Mouse (Mus musculus) stomach, embryonic 14.5 days (tissue): ENCODE results near the gene Aoc1. TPM values are rescaled to one million over a fixed set of nuclear protein-coding genes. Genes with fewer than 3 reads are reported as not detected.

Experiments used
- ATAC-seq: fragments of 200-750 bp; cut with Nextera tagmentation; 2 replicates; pipeline ENCODE4 v1.8.0; 2017; ENCODE audit warnings: low read depth, moderate TSS enrichment; ENCODE audit not compliant: insufficient number of reproducible peaks, insufficient read depth, low FRiP score
- H3K27ac ChIP-seq: fragments of 300-500 bp; sonication (generic); 2 replicates; pipeline ENCODE4 v1.5.1; 2014; ENCODE audit warnings: mild to moderate bottlenecking, low read length, moderate library complexity, mixed read lengths
- H3K27me3 ChIP-seq: fragments of 300-500 bp; sonication (generic); 2 replicates; pipeline ENCODE4 v1.6.1; 2014; ENCODE audit warnings: low read length, control low read depth, mixed read lengths; ENCODE audit not compliant: control insufficient read depth, insufficient read depth
- H3K36me3 ChIP-seq: fragments of 300-500 bp; sonication (generic); 2 replicates; pipeline ENCODE4 v1.6.1; 2014; ENCODE audit warnings: mild to moderate bottlenecking, control low read depth, low read length, moderate library complexity, mixed read lengths; ENCODE audit not compliant: control insufficient read depth, insufficient read depth
- H3K4me1 ChIP-seq: fragments of 300-500 bp; sonication (generic); 2 replicates; pipeline ENCODE4 v1.6.1; 2014; ENCODE audit warnings: low read length, control low read depth, mixed read lengths; ENCODE audit not compliant: control insufficient read depth, insufficient read depth
- H3K4me2 ChIP-seq: fragments of 300-500 bp; sonication (generic); replicated peaks from 2 replicates; pipeline ENCODE4 v1.6.1; 2014; ENCODE audit warnings: low read depth, low read length, control low read depth
- H3K4me3 ChIP-seq: fragments of 300-500 bp; sonication (generic); 2 replicates; pipeline ENCODE4 v1.5.1; 2014; ENCODE audit warnings: low read depth, low read length, control low read depth
- H3K9ac ChIP-seq: fragments of 300-500 bp; sonication (generic); replicated peaks from 2 replicates; pipeline ENCODE4 v1.6.1; 2014; ENCODE audit warnings: low read depth, mild to moderate bottlenecking, control low read depth, low read length, moderate library complexity, mixed read lengths
- H3K9me3 ChIP-seq: fragments of 300-500 bp; sonication (generic); 2 replicates; pipeline ENCODE4 v1.6.1; 2016; ENCODE audit warnings: low read depth, low read length, control low read depth; ENCODE audit not compliant: control insufficient read depth
- WGBS: fragments of 180-500 bp; shearing (Covaris S2); extraction: QIAGEN DNeasy Blood & Tissue Kit; methylation state at CpG from one replicate; pipeline ENCODE4 v1.1.7; 2014; 5-methylcytosine and 5-hydroxymethylcytosine counted together
- polyA plus RNA-seq: library from polyadenylated mRNA; unstranded; fragments of >200 nt; fragmentation: Nextera tagmentation; extraction: Ambion mirVana; gene quantifications from 2 replicates; pipeline ENCODE4 v1.2.1, GENCODE M21; 2014

Aoc1 gene
- polyA plus RNA-seq, 1 experiment from 2014 or later, result not detected

GRCm38 (mm10) chr6:48905606-48906005 is 32.9 kb downstream of the Aoc1 start:
- Histone ChIP-seq H3K9ac (no peak overlapping the region), H3K9me3 (no peaks in the 10 kb centered on the region), H3K4me3 (no peak overlapping the region), H3K27me3 (no peaks in the 10 kb centered on the region), H3K4me1 (no peaks in the 10 kb centered on the region), H3K36me3 (no peaks in the 10 kb centered on the region), H3K4me2 (no peak overlapping the region), H3K27ac (no peak overlapping the region)
- WGBS, result 91% methylated on average over 13 of the region's 13 CpGs
- no peak for ATAC-seq

GRCm38 (mm10) chr6:48906371-48906770 is 33.7 kb downstream of the Aoc1 start:
- Histone ChIP-seq H3K4me3 (no peak overlapping the region), H3K4me1 (no peaks in the 10 kb centered on the region), H3K4me2 (no peak overlapping the region), H3K27ac (no peak overlapping the region), H3K27me3 (no peaks in the 10 kb centered on the region), H3K36me3 (no peaks in the 10 kb centered on the region), H3K9me3 (no peaks in the 10 kb centered on the region), H3K9ac (no peak overlapping the region)
- ATAC-seq, result no peak
- WGBS, result 93% methylated on average over 14 of the region's 14 CpGs

GRCm38 (mm10) chr6:48909229-48909628 is 36.5 kb downstream of the Aoc1 start:
- no peaks in the 10 kb centered on the region for H3K27me3 ChIP-seq
- ATAC-seq, result no peak
- no peaks in the 10 kb centered on the region for H3K9me3 ChIP-seq
- no peak overlapping the region for H3K27ac ChIP-seq
- no peak overlapping the region for H3K9ac ChIP-seq
- no peak overlapping the region for H3K4me3 ChIP-seq
- H3K36me3 ChIP-seq, result no peaks in the 10 kb centered on the region
- no peaks in the 10 kb centered on the region for H3K4me1 ChIP-seq
- WGBS, result 72% methylated on average over 1 of the region's 1 CpGs
- H3K4me2 ChIP-seq, result no peak overlapping the region

- H3K4me2 ChIP-seq, result no peak overlapping the region
- ATAC-seq, result no peak
- H3K27ac ChIP-seq, result no peak overlapping the region
- no peak overlapping the region for H3K9ac ChIP-seq
- 35% methylated on average over 3 of the region's 3 CpGs for WGBS
- H3K27me3 ChIP-seq, result no peaks in the 10 kb centered on the region
- H3K4me1 ChIP-seq, result no peaks in the 10 kb centered on the region
- no peaks in the 10 kb centered on the region for H3K36me3 ChIP-seq
- H3K4me3 ChIP-seq, result no peak overlapping the region
- no peaks in the 10 kb centered on the region for H3K9me3 ChIP-seq
Observed at GRCm38 (mm10) chr6:48912033-48912432, 39.3 kb downstream of the Aoc1 start.

- Histone ChIP-seq H3K9me3 (no peaks in the 10 kb centered on the region), H3K27ac (no peak overlapping the region), H3K27me3 (no peaks in the 10 kb centered on the region), H3K36me3 (no peaks in the 10 kb centered on the region), H3K9ac (no peak overlapping the region), H3K4me3 (no peak overlapping the region), H3K4me2 (no peak overlapping the region), H3K4me1 (no peaks in the 10 kb centered on the region)
- 91% methylated on average over 2 of the region's 2 CpGs for WGBS
- no peak for ATAC-seq
Observed at GRCm38 (mm10) chr6:48913587-48913986, 40.9 kb downstream of the Aoc1 start.

- Histone ChIP-seq H3K4me2 (no peak within 1 kb of the TSS), H3K9ac (no peak within 1 kb of the TSS), H3K4me3 (no peak within 1 kb of the TSS), H3K36me3 (no peaks in the 10 kb centered on the region), H3K9me3 (no peaks in the 10 kb centered on the region), H3K4me1 (no peaks in the 10 kb centered on the region), H3K27ac (no peak within 1 kb of the TSS), H3K27me3 (no peaks in the 10 kb centered on the region)
- WGBS, result 86% methylated on average over 5 of the region's 5 CpGs
- no peak for ATAC-seq
Observed at GRCm38 (mm10) chr6:48929595-48929994, 56.9 kb downstream of the Aoc1 start, which contains the start of gene 1600015I10Rik. TSS of gene 1600015I10Rik (plus strand) at chr6:48929895.

- Histone ChIP-seq H3K36me3 (no peaks in the 10 kb centered on the region), H3K4me3 (no peak overlapping the region), H3K27ac (no peak overlapping the region), H3K4me1 (no peaks in the 10 kb centered on the region), H3K9me3 (no peaks in the 10 kb centered on the region), H3K9ac (no peak overlapping the region), H3K27me3 (no peaks in the 10 kb centered on the region), H3K4me2 (no peak overlapping the region)
- no peak for ATAC-seq
- WGBS, result 77% methylated on average over 2 of the region's 2 CpGs
Observed at GRCm38 (mm10) chr6:48949596-48949995, 76.9 kb downstream of the Aoc1 start.

- 86% methylated on average over 5 of the region's 5 CpGs for WGBS
- H3K27me3 ChIP-seq, result no peaks in the 10 kb centered on the region
Observed at GRCm38 (mm10) chr6:48950676-48951075, 78.0 kb downstream of the Aoc1 start.

GRCm38 (mm10) chr6:48951630-48952029 is 78.9 kb downstream of the Aoc1 start:
- Histone ChIP-seq H3K9me3 (no peaks in the 10 kb centered on the region), H3K4me2 (no peak overlapping the region), H3K27ac (no peak overlapping the region), H3K36me3 (no peaks in the 10 kb centered on the region), H3K9ac (no peak overlapping the region), H3K4me3 (no peak overlapping the region), H3K4me1 (no peaks in the 10 kb centered on the region), H3K27me3 (no peaks in the 10 kb centered on the region)
- ATAC-seq, result no peak
- WGBS, result 87% methylated on average over 6 of the region's 6 CpGs

More at GRCm38 (mm10) chr6:48950676-48951075, 78.0 kb downstream of the Aoc1 start:
- no peak for ATAC-seq
- Histone ChIP-seq H3K9me3 (no peaks in the 10 kb centered on the region), H3K4me1 (no peaks in the 10 kb centered on the region), H3K36me3 (no peaks in the 10 kb centered on the region), H3K27ac (no peak overlapping the region), H3K9ac (no peak overlapping the region), H3K4me3 (no peak overlapping the region), H3K4me2 (no peak overlapping the region)
